12 mouse cellular contexts compared by ENCODE assay signal in the genomic region with DNA sequence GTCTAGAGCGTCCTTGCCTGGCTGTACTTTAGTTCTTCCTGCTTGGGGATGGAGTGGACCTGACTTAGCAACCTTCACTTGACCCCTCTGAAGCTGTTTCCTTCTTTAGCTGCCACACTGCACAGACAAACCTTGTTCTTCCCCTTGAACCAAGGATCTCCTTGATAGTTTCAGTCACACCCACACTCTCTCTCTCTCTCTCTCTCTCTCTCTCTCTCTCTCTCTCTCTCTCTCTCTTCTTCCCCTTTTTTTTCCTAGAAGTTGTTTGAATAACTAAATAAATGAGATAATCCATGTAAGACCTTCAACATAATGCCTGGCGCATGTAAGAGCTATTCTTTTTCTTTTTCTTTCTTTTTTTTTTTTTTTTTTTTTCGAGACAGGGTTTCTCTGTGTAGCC. TPM values are rescaled to one million over a fixed set of nuclear protein-coding genes. Genes with fewer than 3 reads are reported as not detected.
DNase-seq lines count a peak whose midpoint lies in the region; ATAC-seq and TF ChIP-seq lines count a peak whose summit lies in the region.
"Had no signal": no experiment of that assay in that cellular context is flagged by ENCODE, and none has a peak within 500 bp of the region (broad histone marks: within the 10 kb centered on the region; RNA-seq: fewer than 3 reads in every experiment).

No protein-coding gene starts in this region.

- intact Hi-C loops in gastrocnemius, adult 2 months (cut with DNase I) = loop anchor here (5.0 kb wide), 2 partner anchors 100 to 190 kb away; a partner anchor contains a TSS

- peak overlapping the region; percentile 97; the same call in 1 of the 2 replicates for H3K27ac ChIP-seq in hindbrain, embryonic 14.5 days
- no peak overlapping the region for H3K27ac ChIP-seq in hindbrain, embryonic 11.5 days (ENCODE audit: low read depth, low read length)
- peak overlapping the region; percentile 99; the same call in 1 of the 2 replicates for H3K27ac ChIP-seq in neural tube, embryonic 13.5 days (replicated peaks)
- peak overlapping the region; percentile 99; the same call in 1 of the 2 replicates for H3K27ac ChIP-seq in hindbrain, postnatal 0 days
- H3K27ac ChIP-seq in gastrocnemius, adult 2 months = no peak overlapping the region; the same call in 1 of the 2 replicates

- no peak for ATAC-seq in hindbrain, embryonic 14.5 days (ENCODE audit: low FRiP score)
- ATAC-seq in hindbrain, embryonic 11.5 days (ENCODE audit: low FRiP score) = no peak
- no peak for ATAC-seq in neural tube, embryonic 13.5 days (ENCODE audit: low read depth)
- no peak for ATAC-seq in hindbrain, postnatal 0 days
- ATAC-seq: forebrain, embryonic 14.5 days; intestine, embryonic 16.5 days had no signal

- no peak for DNase-seq in hindbrain, embryonic 14.5 days (ENCODE audit: low spot score)
- DNase-seq in hindbrain, embryonic 11.5 days (ENCODE audit: low spot score) = no peak
- no peak for DNase-seq in neural tube, embryonic 10.5 days (ENCODE audit: extremely low spot score, low spot score)
- DNase-seq in hindbrain, postnatal 0 days (ENCODE audit: low spot score) = no peak
- DNase-seq in gastrocnemius, adult 2 months = no peak
- no peak for DNase-seq in spleen, postnatal 14 days (ENCODE audit: low spot score in 2 of 2)
- DNase-seq: adrenal gland, adult 2 months; lung, adult 18-20 months; thymus, postnatal 14 days had no signal

- no peak overlapping the region for H3K4me3 ChIP-seq in hindbrain, embryonic 14.5 days (replicated peaks; ENCODE audit: low read length)
- H3K4me3 ChIP-seq in hindbrain, embryonic 11.5 days (ENCODE audit: low read depth, low read length) = no peak overlapping the region
- H3K4me3 ChIP-seq in neural tube, embryonic 13.5 days = no peak overlapping the region
- H3K4me3 ChIP-seq in hindbrain, postnatal 0 days (ENCODE audit: low read length) = no peak overlapping the region
- no peak overlapping the region for H3K4me3 ChIP-seq in gastrocnemius, adult 2 months

- no peaks in the 10 kb centered on the region for H3K36me3 ChIP-seq in hindbrain, embryonic 14.5 days (replicated peaks; ENCODE audit: control insufficient read depth, insufficient read depth)
- no peaks in the 10 kb centered on the region for H3K36me3 ChIP-seq in hindbrain, embryonic 11.5 days (ENCODE audit: control insufficient read depth, insufficient read depth, low read length)
- no peaks in the 10 kb centered on the region for H3K36me3 ChIP-seq in neural tube, embryonic 13.5 days
- no peaks in the 10 kb centered on the region for H3K36me3 ChIP-seq in hindbrain, postnatal 0 days (ENCODE audit: insufficient read depth, low read length)

- H3K4me1 ChIP-seq in hindbrain, embryonic 14.5 days (replicated peaks; ENCODE audit: control insufficient read depth, insufficient read depth, low read length) = peaks cover 23% of the 10 kb centered on the region
- peaks cover 3% of the 10 kb centered on the region for H3K4me1 ChIP-seq in hindbrain, embryonic 11.5 days (replicated peaks; ENCODE audit: control insufficient read depth, insufficient read depth, low read length)
- peaks cover 33% of the 10 kb centered on the region for H3K4me1 ChIP-seq in neural tube, embryonic 13.5 days (replicated peaks)
- H3K4me1 ChIP-seq in hindbrain, postnatal 0 days (ENCODE audit: insufficient read depth, low read length) = peaks cover 9% of the 10 kb centered on the region

- no peaks in the 10 kb centered on the region for H3K27me3 ChIP-seq in hindbrain, embryonic 14.5 days (ENCODE audit: control insufficient read depth, insufficient read depth, low read length)
- H3K27me3 ChIP-seq in hindbrain, embryonic 11.5 days (ENCODE audit: control insufficient read depth, insufficient read depth, low read length) = no peaks in the 10 kb centered on the region
- no peaks in the 10 kb centered on the region for H3K27me3 ChIP-seq in neural tube, embryonic 13.5 days
- H3K27me3 ChIP-seq in hindbrain, postnatal 0 days (ENCODE audit: insufficient read depth, low read length) = no peaks in the 10 kb centered on the region

- no peak for TF ChIP-seq CTCF in hindbrain, postnatal 0 days (IDR thresholded peaks at IDR 0.05; ENCODE audit: low read depth)
- TF ChIP-seq CTCF in gastrocnemius, adult 2 months (IDR thresholded peaks at IDR 0.05) = no peak

- H3K4me2 ChIP-seq in hindbrain, embryonic 14.5 days (replicated peaks) = peak overlapping the region; percentile 92; the same call in 1 of the 2 replicates
- H3K4me2 ChIP-seq in hindbrain, embryonic 11.5 days (replicated peaks; ENCODE audit: low read depth, low read length) = no peak overlapping the region
- no peak overlapping the region for H3K4me2 ChIP-seq in neural tube, embryonic 13.5 days
- H3K4me2 ChIP-seq in hindbrain, postnatal 0 days (ENCODE audit: low read depth, low read length) = no peak overlapping the region

- 71% methylated on average over 2 of the region's 3 CpGs for WGBS in hindbrain, embryonic 14.5 days
- WGBS in hindbrain, embryonic 11.5 days = 68% methylated on average over 2 of the region's 3 CpGs
- 66% methylated on average over 2 of the region's 3 CpGs for WGBS in neural tube, embryonic 13.5 days
- 80% methylated on average over 2 of the region's 3 CpGs for WGBS in hindbrain, postnatal 0 days

- no peak overlapping the region for H3K9ac ChIP-seq in hindbrain, embryonic 14.5 days
- no peak overlapping the region for H3K9ac ChIP-seq in hindbrain, embryonic 11.5 days (ENCODE audit: low read depth, low read length)
- no peak overlapping the region; the same call in 1 of the 2 replicates for H3K9ac ChIP-seq in neural tube, embryonic 13.5 days
- no peak overlapping the region for H3K9ac ChIP-seq in hindbrain, postnatal 0 days (replicated peaks; ENCODE audit: low read length)

- H3K9me3 ChIP-seq in hindbrain, embryonic 14.5 days (ENCODE audit: control insufficient read depth, low read length) = no peaks in the 10 kb centered on the region
- no peaks in the 10 kb centered on the region for H3K9me3 ChIP-seq in hindbrain, embryonic 11.5 days (ENCODE audit: control insufficient read depth, low read length)
- no peaks in the 10 kb centered on the region for H3K9me3 ChIP-seq in neural tube, embryonic 13.5 days
- no peaks in the 10 kb centered on the region for H3K9me3 ChIP-seq in hindbrain, postnatal 0 days (ENCODE audit: low read length)

RNA-seq across cellular contexts. Expression of a gene that starts 1.7 kb away (rescaled TPM):
- polyA plus RNA-seq in hindbrain, embryonic 14.5 days (2014; fragmentation: Nextera tagmentation; extraction: Ambion mirVana) = 5.8 TPM in 2 replicates
- polyA plus RNA-seq in hindbrain, embryonic 11.5 days (2014; fragmentation: Nextera tagmentation; extraction: Ambion mirVana) = 7.1 and 10.6 TPM in 2 replicates
- polyA plus RNA-seq in neural tube, embryonic 13.5 days (2015; fragmentation: Nextera tagmentation; extraction: Ambion mirVana) = 9.4 and 10.9 TPM in 2 replicates
- 44.9 and 46.1 TPM in 2 replicates for total RNA-seq in hindbrain, postnatal 0 days (2014; rRNA removed)
- 8.6 TPM in 2 replicates for polyA plus RNA-seq in hindbrain, postnatal 0 days (2015; fragmentation: Nextera tagmentation; extraction: Ambion mirVana)
- 100 to 1,000 TPM; 114 to 132 TPM for total RNA-seq in gastrocnemius, adult 2 months (2021)

RNA-seq across cellular contexts. Expression of a gene that starts 51.6 kb away (rescaled TPM):
- 31.1 and 35.8 TPM in 2 replicates for polyA plus RNA-seq in hindbrain, embryonic 14.5 days (2014; fragmentation: Nextera tagmentation; extraction: Ambion mirVana)
- polyA plus RNA-seq in hindbrain, embryonic 11.5 days (2014; fragmentation: Nextera tagmentation; extraction: Ambion mirVana) = 18.8 and 19.5 TPM in 2 replicates
- polyA plus RNA-seq in neural tube, embryonic 13.5 days (2015; fragmentation: Nextera tagmentation; extraction: Ambion mirVana) = 24.3 and 26.7 TPM in 2 replicates
- total RNA-seq in hindbrain, postnatal 0 days (2014; rRNA removed) = 27.9 and 30.4 TPM in 2 replicates
- polyA plus RNA-seq in hindbrain, postnatal 0 days (2015; fragmentation: Nextera tagmentation; extraction: Ambion mirVana) = 23.2 and 25.5 TPM in 2 replicates
- 10 to 100 TPM; 20.2 to 20.3 TPM for total RNA-seq in gastrocnemius, adult 2 months (2021)

Comparison
In these comparisons a context has a peak if more than half of its experiments do, and no peak if none do; other contexts are left out.
1. H3K27ac ChIP-seq: peak in hindbrain, embryonic 14.5 days (single experiment), neural tube, embryonic 13.5 days (single experiment) and hindbrain, postnatal 0 days (single experiment); none in hindbrain, embryonic 11.5 days (single experiment) and gastrocnemius, adult 2 months (single experiment).